Mouse (Mus musculus) midbrain, embryonic 10.5 days (tissue): ENCODE measurements around the gene Dcaf6. TPM values are rescaled to one million over a fixed set of nuclear protein-coding genes. Genes with fewer than 3 reads are reported as not detected.

Experiments used
- DNase-seq: peaks from one replicate; pipeline ENCODE4 v3.0.0-alpha.2; 2017; ENCODE audit warnings: low spot score
- H3K27ac ChIP-seq: fragments of 300-500 bp; sonication (generic); replicated peaks from 2 replicates; pipeline ENCODE4 v1.5.1; 2016; ENCODE audit warnings: mild to moderate bottlenecking
- H3K27me3 ChIP-seq: fragments of 300-500 bp; sonication (generic); 2 replicates; pipeline ENCODE4 v1.6.1; 2016; ENCODE audit warnings: low read depth, mild to moderate bottlenecking; ENCODE audit not compliant: poor library complexity, severe bottlenecking
- H3K36me3 ChIP-seq: fragments of 300-500 bp; sonication (generic); 2 replicates; pipeline ENCODE4 v1.6.1; 2016; ENCODE audit warnings: mild to moderate bottlenecking, moderate library complexity
- H3K4me1 ChIP-seq: fragments of 300-500 bp; sonication (generic); 2 replicates; pipeline ENCODE4 v1.6.1; 2016
- H3K4me3 ChIP-seq: fragments of 300-500 bp; sonication (generic); 2 replicates; pipeline ENCODE4 v1.5.1; 2016; ENCODE audit warnings: mild to moderate bottlenecking, moderate library complexity
- H3K9me3 ChIP-seq: fragments of 300-500 bp; sonication (generic); replicated peaks from 2 replicates; pipeline ENCODE4 v1.6.1; 2016; ENCODE audit warnings: mild to moderate bottlenecking
- WGBS: fragments of 180-500 bp; shearing (Covaris S2); methylation state at CpG from one replicate; pipeline ENCODE4 v1.1.7; 2016; 5-methylcytosine and 5-hydroxymethylcytosine counted together
- polyA plus RNA-seq: library from polyadenylated mRNA; unstranded; fragments of >200 nt; fragmentation: Nextera tagmentation; extraction: Ambion mirVana; gene quantifications from 2 replicates; pipeline ENCODE4 v1.2.1, GENCODE M21; 2016

The Dcaf6 gene
- polyA plus RNA-seq, 1 experiment from 2014 or later = 6.3 TPM

DNA sequence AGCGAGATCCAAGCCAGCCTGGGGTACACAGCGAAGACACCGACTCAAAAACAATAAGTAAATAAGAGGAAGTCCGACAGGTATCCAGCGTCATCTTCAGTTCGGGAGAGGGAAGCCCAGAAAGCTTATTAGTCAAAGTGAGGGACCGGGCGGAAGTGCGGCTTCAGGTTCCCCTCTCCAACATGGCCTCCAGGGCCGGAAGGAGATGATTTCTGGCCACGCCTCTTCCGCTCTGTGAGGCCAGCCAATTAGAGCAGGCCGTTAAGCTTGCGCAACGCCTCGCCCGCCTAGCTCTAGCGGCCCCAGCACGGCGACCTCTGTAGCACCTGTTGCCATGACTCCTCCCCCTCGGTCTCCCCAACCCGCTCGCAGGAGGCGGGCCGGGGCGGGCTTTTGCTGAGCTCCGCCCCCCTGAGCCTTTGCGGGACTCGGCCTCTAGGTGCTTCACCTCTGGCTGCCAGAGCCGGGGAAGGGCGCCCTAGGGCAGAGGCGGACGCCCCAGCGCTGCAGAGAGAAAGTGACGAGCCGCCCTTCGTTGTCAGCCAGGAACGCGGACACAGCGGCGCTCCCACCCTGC is 614 bp upstream of the Dcaf6 start:
- whole genome bisulfite sequencing = under 1% methylated on average over 41 of the region's 41 CpGs
- DNase-seq = peak; percentile 99
- no peaks in the 10 kb centered on the region for H3K27me3 ChIP-seq
- H3K4me1 ChIP-seq = peaks cover 16% of the 10 kb centered on the region
- H3K4me3 ChIP-seq = peak overlapping the region; percentile 95
- no peaks in the 10 kb centered on the region for H3K36me3 ChIP-seq
- peak overlapping the region; percentile 91 for H3K27ac ChIP-seq
- H3K9me3 ChIP-seq = no peaks in the 10 kb centered on the region

DNA sequence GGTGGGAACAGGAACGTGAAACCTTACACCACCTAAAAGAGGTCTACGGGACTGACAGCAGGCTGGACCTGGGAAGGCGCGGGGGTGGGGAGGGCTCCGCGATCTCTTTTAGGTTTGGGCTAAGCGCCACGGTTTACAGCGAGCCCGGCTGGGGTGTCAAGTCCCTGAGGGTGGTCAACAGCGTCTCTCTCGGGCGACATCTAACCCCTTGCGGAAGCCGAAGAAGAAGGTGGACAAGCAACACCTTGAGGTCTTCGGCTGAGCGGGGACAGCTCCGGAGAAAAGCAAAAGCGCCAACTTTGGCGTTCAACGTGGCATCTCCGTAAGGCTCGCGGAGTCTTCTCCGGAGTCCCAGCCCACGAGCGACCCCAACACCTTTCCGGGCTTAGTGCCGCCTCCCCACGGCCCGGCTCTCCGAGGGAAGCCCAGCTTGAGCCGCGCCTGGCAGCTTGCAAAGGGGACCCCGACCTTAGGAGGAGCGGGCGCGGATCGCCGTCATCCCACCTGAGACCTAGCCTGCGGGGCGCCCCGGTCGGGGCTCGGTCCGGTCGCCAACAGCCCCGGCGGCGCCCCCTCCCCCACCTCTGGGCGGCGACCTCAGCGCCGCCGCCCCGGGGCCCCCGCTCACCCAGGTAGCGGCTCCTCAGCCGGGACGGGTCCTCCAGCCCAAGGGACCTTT is 633 bp downstream of the Dcaf6 start:
- peak; percentile 62 for DNase-seq
- under 1% methylated on average over 60 of the region's 60 CpGs for WGBS

GRCm38 (mm10) chr1:165459041-165459502 is 1.2 kb downstream of the Dcaf6 start:
- no peaks in the 10 kb centered on the region for H3K27me3 ChIP-seq
- H3K9me3 ChIP-seq = no peaks in the 10 kb centered on the region; the same call in 1 of the 2 replicates
- peak overlapping the region; percentile 95 for H3K4me3 ChIP-seq
- H3K27ac ChIP-seq = peak overlapping the region; percentile 91
- no peak for DNase-seq
- WGBS = 26% methylated on average over 7 of the region's 7 CpGs
- peaks cover 16% of the 10 kb centered on the region for H3K4me1 ChIP-seq
- H3K36me3 ChIP-seq = no peaks in the 10 kb centered on the region

More for the DNA sequence above, 633 bp downstream of the Dcaf6 start:
- no peaks in the 10 kb centered on the region for H3K9me3 ChIP-seq
- H3K27me3 ChIP-seq = no peaks in the 10 kb centered on the region
- peak overlapping the region; percentile 95 for H3K4me3 ChIP-seq
- peak overlapping the region; percentile 91 for H3K27ac ChIP-seq
- no peaks in the 10 kb centered on the region for H3K36me3 ChIP-seq
- H3K4me1 ChIP-seq = peaks cover 16% of the 10 kb centered on the region

DNA sequence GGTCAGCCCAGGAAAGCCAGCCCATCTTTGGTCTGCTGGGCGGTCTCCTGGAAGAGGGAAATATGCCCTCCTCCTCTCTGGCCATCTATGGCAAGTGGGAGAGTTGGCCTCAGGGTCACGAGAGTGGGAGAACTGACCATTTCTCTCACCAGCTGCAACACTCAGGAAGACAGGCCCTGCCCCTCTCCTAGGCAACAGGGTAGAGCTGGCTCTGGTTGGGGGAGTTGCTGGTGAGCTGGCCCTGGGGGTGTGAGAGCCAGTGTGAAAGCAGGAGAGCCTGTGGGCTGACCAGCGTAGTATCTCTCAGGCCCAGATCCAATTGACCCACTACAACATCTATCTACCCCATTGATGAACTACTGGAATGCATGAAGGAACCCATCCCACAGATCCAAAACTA is 18.6 kb downstream of the Dcaf6 start:
- Histone ChIP-seq H3K27me3 (no peaks in the 10 kb centered on the region), H3K4me1 (0 out of 2 replicates have a peak, but pooled peaks cover 5% of the 10 kb centered on the region), H3K36me3 (no peaks in the 10 kb centered on the region), H3K27ac (peak overlapping the region; percentile 17; the same call in 1 of the 2 replicates), H3K9me3 (no peaks in the 10 kb centered on the region), H3K4me3 (no peak overlapping the region)
- no peak for DNase-seq
- WGBS = 84% methylated on average over 3 of the region's 3 CpGs

GRCm38 (mm10) chr1:165441201-165441600 is 19.1 kb downstream of the Dcaf6 start:
- Histone ChIP-seq H3K4me1 (0 out of 2 replicates have a peak, but pooled peaks cover 5% of the 10 kb centered on the region), H3K27ac (peak overlapping the region; percentile 17; the same call in 1 of the 2 replicates), H3K9me3 (no peaks in the 10 kb centered on the region), H3K27me3 (no peaks in the 10 kb centered on the region), H3K4me3 (no peak overlapping the region), H3K36me3 (no peaks in the 10 kb centered on the region)
- DNase-seq = no peak

DNA sequence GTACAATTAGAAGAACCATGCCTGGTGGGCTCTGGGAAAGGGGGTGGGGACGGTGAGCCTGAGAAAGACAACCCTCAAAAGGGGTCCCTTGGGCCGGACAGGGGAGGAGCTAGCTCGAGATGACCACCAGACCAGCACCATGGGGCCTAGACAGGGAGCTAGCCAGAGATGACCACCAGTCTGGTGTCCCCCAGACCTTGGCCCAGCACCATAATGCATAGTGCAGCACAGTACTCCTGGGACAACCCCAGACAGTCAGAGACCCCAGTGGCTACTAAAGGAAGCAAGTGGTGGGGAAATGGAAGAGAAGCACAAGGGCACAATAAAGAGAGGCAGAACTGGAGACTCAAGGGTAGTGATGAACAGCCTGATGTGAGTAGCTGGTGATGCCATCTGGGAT is 19.5 kb downstream of the Dcaf6 start:
- 71% methylated on average over 3 of the region's 3 CpGs for WGBS
- Histone ChIP-seq H3K27ac (no peak overlapping the region), H3K4me1 (0 out of 2 replicates have a peak, but pooled peaks cover 5% of the 10 kb centered on the region)

GRCm38 (mm10) chr1:165438289-165439021 is 21.8 kb downstream of the Dcaf6 start:
- Histone ChIP-seq H3K4me3 (no peak overlapping the region), H3K27ac (no peak overlapping the region), H3K4me1 (0 out of 2 replicates have a peak, but pooled peaks cover 5% of the 10 kb centered on the region), H3K27me3 (no peaks in the 10 kb centered on the region), H3K36me3 (no peaks in the 10 kb centered on the region), H3K9me3 (no peaks in the 10 kb centered on the region)
- 93% methylated on average over 1 of the region's 1 CpGs for WGBS
- DNase-seq = no peak

More for the DNA sequence above, 19.5 kb downstream of the Dcaf6 start:
- no peaks in the 10 kb centered on the region for H3K36me3 ChIP-seq
- H3K9me3 ChIP-seq = no peaks in the 10 kb centered on the region
- H3K4me3 ChIP-seq = no peak overlapping the region
- H3K27me3 ChIP-seq = no peaks in the 10 kb centered on the region
- no peak for DNase-seq

DNA sequence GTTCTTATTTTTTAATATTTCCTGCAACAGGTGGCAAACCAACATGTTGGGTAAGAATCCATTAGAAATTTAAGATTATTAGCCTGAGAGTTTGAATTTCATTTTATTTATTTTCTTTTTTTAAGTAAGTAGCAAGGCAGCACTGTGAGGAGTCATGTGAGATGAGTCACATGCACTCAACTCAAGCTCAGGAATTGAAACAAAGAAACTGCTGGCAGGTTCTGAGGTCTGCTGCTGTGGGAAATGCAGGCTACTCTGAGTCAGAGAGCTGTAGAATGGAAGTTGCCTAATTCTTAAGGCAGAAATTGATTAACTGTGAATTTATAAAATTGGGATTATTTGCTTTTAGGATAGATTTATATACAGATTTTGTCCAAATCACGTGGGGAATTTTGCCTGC is 27.4 kb downstream of the Dcaf6 start:
- no peak overlapping the region for H3K27ac ChIP-seq
- 75% methylated on average over 1 of the region's 1 CpGs for WGBS
- no peaks in the 10 kb centered on the region for H3K36me3 ChIP-seq
- H3K4me1 ChIP-seq = no peaks in the 10 kb centered on the region
- H3K9me3 ChIP-seq = no peaks in the 10 kb centered on the region
- no peak for DNase-seq
- no peak overlapping the region for H3K4me3 ChIP-seq
- H3K27me3 ChIP-seq = no peaks in the 10 kb centered on the region

DNA sequence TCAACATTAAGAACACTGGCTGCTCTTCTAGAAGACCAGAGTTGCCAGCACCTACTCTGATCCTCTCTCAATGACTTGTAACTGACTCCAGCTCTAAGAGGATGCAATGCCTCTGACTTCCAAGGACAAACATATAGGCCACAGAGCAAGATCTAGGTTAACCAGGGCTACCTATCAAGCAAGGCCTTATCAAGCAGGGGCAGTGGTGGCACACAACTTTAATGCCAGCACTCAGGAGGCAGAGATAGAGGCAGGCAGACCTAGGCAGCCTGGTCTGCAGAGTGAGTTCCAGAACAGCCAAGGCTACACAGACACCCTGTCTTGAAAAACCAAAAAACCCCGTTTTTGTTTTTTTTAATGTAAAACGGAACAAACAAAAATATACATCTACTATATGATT is 34.0 kb downstream of the Dcaf6 start:
- no peak for DNase-seq
- H3K36me3 ChIP-seq = no peaks in the 10 kb centered on the region
- no peaks in the 10 kb centered on the region for H3K4me1 ChIP-seq
- no peaks in the 10 kb centered on the region for H3K27me3 ChIP-seq
- no peak overlapping the region for H3K4me3 ChIP-seq
- no peaks in the 10 kb centered on the region for H3K9me3 ChIP-seq
- 93% methylated on average over 2 of the region's 2 CpGs for WGBS
- H3K27ac ChIP-seq = no peak overlapping the region

GRCm38 (mm10) chr1:165421357-165421915 is 38.8 kb downstream of the Dcaf6 start:
- Histone ChIP-seq H3K36me3 (no peaks in the 10 kb centered on the region), H3K9me3 (no peaks in the 10 kb centered on the region), H3K27ac (no peak overlapping the region), H3K4me3 (no peak overlapping the region), H3K27me3 (no peaks in the 10 kb centered on the region), H3K4me1 (no peaks in the 10 kb centered on the region)
- DNase-seq = no peak
- WGBS = 74% methylated on average over 7 of the region's 7 CpGs

GRCm38 (mm10) chr1:165396401-165396805 is 63.9 kb downstream of the Dcaf6 start:
- DNase-seq = no peak
- 91% methylated on average over 2 of the region's 2 CpGs for WGBS

DNA sequence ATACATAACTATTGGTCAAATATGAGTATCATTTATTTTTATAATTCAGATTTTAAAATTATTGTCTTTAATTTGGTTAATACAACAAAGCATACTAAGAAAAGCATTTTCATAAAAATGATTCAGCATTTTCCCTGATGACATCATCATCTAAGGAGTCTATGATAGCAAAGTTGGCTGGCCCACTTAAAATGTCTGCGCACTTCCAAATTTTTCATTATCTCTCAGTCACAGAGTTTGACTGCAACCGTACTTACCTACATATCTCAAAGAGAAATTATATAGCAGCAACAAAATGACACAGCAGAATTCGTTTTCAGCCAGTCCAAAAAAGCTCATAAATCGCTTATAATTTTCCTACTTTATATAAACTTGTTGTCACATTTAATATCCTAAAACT is 64.3 kb downstream of the Dcaf6 start:
- H3K4me1 ChIP-seq = no peaks in the 10 kb centered on the region
- no peaks in the 10 kb centered on the region for H3K36me3 ChIP-seq
- H3K4me3 ChIP-seq = no peak overlapping the region
- no peak overlapping the region for H3K27ac ChIP-seq
- no peak for DNase-seq
- no peaks in the 10 kb centered on the region for H3K9me3 ChIP-seq
- no peaks in the 10 kb centered on the region for H3K27me3 ChIP-seq
- WGBS = 94% methylated on average over 4 of the region's 4 CpGs

More at GRCm38 (mm10) chr1:165396401-165396805, 63.9 kb downstream of the Dcaf6 start:
- Histone ChIP-seq H3K27me3 (no peaks in the 10 kb centered on the region), H3K27ac (no peak overlapping the region), H3K4me3 (no peak overlapping the region), H3K36me3 (no peaks in the 10 kb centered on the region), H3K9me3 (no peaks in the 10 kb centered on the region), H3K4me1 (no peaks in the 10 kb centered on the region)
